Mouse (Mus musculus) MEL (cell line): ENCODE results near the gene Gm49630.
"Not testable (repeated sequence)": the region's sequence is repeated elsewhere in the genome, so short reads cannot be mapped to it uniquely, and the experiment has no call there.

Experiments used
- CTCF ChIP-seq, 3 experiments: IDR thresholded peaks in 2 of 3; conservative IDR thresholded peaks in 1 of 3; 2 replicates each; pipeline ENCODE4 v1.5.1; 2011 to 2012; ENCODE audit warnings: low read length in 3 of 3, low read depth in 2 of 3, mild to moderate bottlenecking in 2 of 3, improper control_type of control experiment in 1 of 3, inconsistent platforms in 1 of 3, mixed read lengths in 1 of 3, moderate library complexity in 1 of 3; ENCODE audit not compliant: control insufficient read depth in 1 of 3, insufficient read depth in 1 of 3, poor library complexity in 1 of 3, severe bottlenecking in 1 of 3
- GATA1 ChIP-seq: IDR thresholded peaks from 2 replicates; pipeline ENCODE4 v1.6.1; 2011; ENCODE audit warnings: low read depth, low read length, improper control_type of control experiment
- MEF2A ChIP-seq: IDR thresholded peaks from 2 replicates; pipeline ENCODE4 v1.6.1; 2014; ENCODE audit warnings: low read depth, mild to moderate bottlenecking, inconsistent platforms, low read length, improper control_type of control experiment; ENCODE audit not compliant: poor library complexity, insufficient replicate concordance, severe bottlenecking; ENCODE audit errors: extremely low read depth
- POLR2A ChIP-seq, 2 experiments: IDR thresholded peaks; 2 replicates each; pipeline ENCODE4 v1.6.1; 2011 to 2012; ENCODE audit warnings: low read length in 2 of 2, mild to moderate bottlenecking in 2 of 2, control low read depth in 1 of 2, improper control_type of control experiment in 1 of 2, low read depth in 1 of 2, moderate library complexity in 1 of 2; ENCODE audit not compliant: control insufficient read depth in 1 of 2, insufficient read depth in 1 of 2, poor library complexity in 1 of 2

DNA sequence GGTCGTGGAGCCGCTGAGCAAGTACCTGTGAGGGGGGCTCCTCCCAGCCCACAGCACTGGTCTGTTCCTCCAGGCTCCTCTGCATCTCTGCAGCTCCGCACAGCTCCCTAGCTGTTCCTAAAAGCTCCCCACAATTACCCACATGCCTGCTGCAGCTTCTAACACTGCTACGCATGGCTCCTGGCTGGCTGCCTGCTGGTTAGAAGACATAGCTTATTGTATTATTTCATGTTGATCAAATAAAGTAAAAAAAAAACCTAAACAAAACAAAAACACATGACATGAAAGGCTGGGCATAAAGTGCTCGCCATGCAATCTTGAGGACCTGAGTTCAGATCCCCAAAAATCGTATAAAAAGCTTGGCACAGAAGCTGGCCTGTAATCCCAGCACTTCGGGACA lies 18.1 kb upstream of the Gm49630 start:
- TF ChIP-seq CTCF (IDR thresholded peaks at IDR 0.05 in 2 of 3, conservative IDR thresholded peaks at IDR 0.05 in 1 of 3; ENCODE audit: control insufficient read depth in 1 of 3, insufficient read depth in 1 of 3, low read depth in 2 of 3, low read length in 3 of 3, poor library complexity in 1 of 3, severe bottlenecking in 1 of 3); GATA1; POLR2A (IDR thresholded peaks at IDR 0.05; ENCODE audit: control insufficient read depth in 1 of 2, insufficient read depth in 1 of 2, low read depth in 1 of 2, low read length in 2 of 2, poor library complexity in 1 of 2); MEF2A: not testable (repeated sequence)
